Mouse (Mus musculus): ENCODE data around the gene Bag6.

- TF ChIP-seq CTCF (IDR thresholded peaks at IDR 0.05; ENCODE audit: borderline replicate concordance, extremely low read depth, insufficient read depth, insufficient read length) (no peak), POLR2A (IDR thresholded peaks at IDR 0.05; ENCODE audit: borderline replicate concordance, extremely low read depth, insufficient read depth, insufficient read length, poor library complexity, severe bottlenecking) (no peak)
These were observed 5.6 kb downstream of the Bag6 start for GRCm38 (mm10) chr17:35140490-35140996.
